Mouse (Mus musculus) spleen, adult 2 months (tissue): ENCODE data around the gene Poc1a. TPM values are rescaled to one million over a fixed set of nuclear protein-coding genes. Genes with fewer than 3 reads are reported as not detected.
A peak's percentile ranks its signal among the peaks of the same experiment; 100 is the strongest.

ENCODE experiments used
- DNase-seq, 2 experiments: peaks; one replicate each; pipeline versions ENCODE4 v3.0.0 to v3.0.0-alpha.2; 2012 to 2021; ENCODE audit warnings: low spot score in 2 of 2, low read depth in 1 of 2
- H3K27ac ChIP-seq: fragments of 200-500 bp; 2 replicates; pipeline ENCODE4 v1.5.1; 2012; ENCODE audit warnings: low read length, inconsistent platforms; ENCODE audit not compliant: insufficient read depth
- H3K27me3 ChIP-seq: fragments of 200-500 bp; 2 replicates; pipeline ENCODE4 v1.6.1; 2012; ENCODE audit warnings: mild to moderate bottlenecking, moderate library complexity, low read length, inconsistent platforms; ENCODE audit not compliant: control insufficient read depth, insufficient read depth
- H3K36me3 ChIP-seq: fragments of 200-500 bp; 2 replicates; pipeline ENCODE4 v1.6.1; 2012; ENCODE audit warnings: mild to moderate bottlenecking, low read length, inconsistent platforms; ENCODE audit not compliant: control insufficient read depth, insufficient read depth
- H3K4me1 ChIP-seq: fragments of 200-500 bp; 2 replicates; pipeline ENCODE4 v1.6.1; 2011; ENCODE audit warnings: inconsistent platforms; ENCODE audit not compliant: control insufficient read depth, insufficient read depth, insufficient read length
- H3K4me3 ChIP-seq: fragments of 200-500 bp; 2 replicates; pipeline ENCODE4 v1.5.1; 2011; ENCODE audit warnings: mild to moderate bottlenecking, inconsistent platforms; ENCODE audit not compliant: insufficient read depth, insufficient read length; ENCODE audit errors: extremely low read depth
- CTCF ChIP-seq: fragments of 200-500 bp; IDR thresholded peaks from 2 replicates; pipeline ENCODE4 v1.5.1; 2011; ENCODE audit warnings: mild to moderate bottlenecking, inconsistent platforms; ENCODE audit not compliant: insufficient read depth, insufficient read length, insufficient replicate concordance; ENCODE audit errors: extremely low read depth
- POLR2A ChIP-seq: fragments of 200-500 bp; IDR thresholded peaks from 2 replicates; pipeline ENCODE4 v1.6.1; 2011; ENCODE audit warnings: low read depth, low read length, inconsistent platforms
- WGBS: fragments of 180-500 bp; shearing (Covaris S2); methylation state at CpG from one replicate; pipeline ENCODE4 v1.1.7; 2018; 5-methylcytosine and 5-hydroxymethylcytosine counted together
- polyA plus RNA-seq: library from polyadenylated mRNA; depleted of rRNA; stranded (reverse); fragments of >200 nt; gene quantifications from 2 replicates; pipeline ENCODE4 v1.2.3, GENCODE M21; 2012; rRNA removed

Gene Poc1a
- 6.8 and 8.4 TPM in 2 replicates for polyA plus RNA-seq

DNA sequence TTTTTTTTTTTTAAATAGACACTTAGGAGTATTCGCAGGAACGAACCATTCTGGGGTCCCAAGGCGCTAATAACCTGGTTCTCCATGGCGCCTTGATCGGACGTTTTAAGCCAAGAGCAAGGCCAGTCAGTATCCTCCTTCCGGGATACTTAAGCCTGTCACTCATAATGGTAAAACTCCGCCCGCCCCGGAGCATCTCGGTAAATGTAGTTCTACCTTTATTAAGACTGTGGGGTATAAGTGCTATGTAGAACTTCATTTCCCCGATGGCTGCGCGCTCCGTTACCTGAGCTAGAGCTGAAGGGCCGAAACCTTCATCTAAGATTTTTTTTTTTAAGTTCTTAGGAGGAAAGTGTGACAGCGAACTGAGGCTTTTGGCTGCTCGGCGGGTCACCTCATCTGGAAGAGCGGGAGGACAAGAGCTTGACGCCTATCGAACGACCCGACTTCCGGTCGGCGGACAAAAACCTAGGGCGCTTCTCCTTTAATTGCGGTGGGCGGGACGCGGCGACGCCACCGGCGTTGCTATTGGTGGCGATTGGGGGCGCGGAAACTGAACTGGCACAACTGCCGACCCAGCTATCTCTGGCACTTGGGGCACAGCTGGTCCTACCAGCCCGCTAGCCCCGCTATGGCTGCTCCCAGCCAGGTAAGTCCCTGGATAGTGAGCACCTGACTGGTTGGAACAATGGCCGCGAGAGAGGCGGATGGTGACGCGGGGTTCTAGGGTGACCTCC is at the start of gene Poc1a:
Gene Poc1a (plus strand): TSS at position 254 of the 737 bp plus-strand sequence.
- peaks cover 4% of the 10 kb centered on the region; the same call in 1 of the 2 replicates for H3K4me1 ChIP-seq
- no peaks in the 10 kb centered on the region for H3K36me3 ChIP-seq
- TF ChIP-seq CTCF, result no peak
- TF ChIP-seq POLR2A, result peak; percentile 34; the same call in 1 of the 2 replicates
- peak within 1 kb of the TSS; percentile 90 for H3K4me3 ChIP-seq
- WGBS, result under 1% methylated on average over 47 of the region's 47 CpGs
- H3K27me3 ChIP-seq, result no peaks in the 10 kb centered on the region
- peak within 1 kb of the TSS; percentile 82 for H3K27ac ChIP-seq
- DNase-seq, result peak; percentile 90 to 91

DNA sequence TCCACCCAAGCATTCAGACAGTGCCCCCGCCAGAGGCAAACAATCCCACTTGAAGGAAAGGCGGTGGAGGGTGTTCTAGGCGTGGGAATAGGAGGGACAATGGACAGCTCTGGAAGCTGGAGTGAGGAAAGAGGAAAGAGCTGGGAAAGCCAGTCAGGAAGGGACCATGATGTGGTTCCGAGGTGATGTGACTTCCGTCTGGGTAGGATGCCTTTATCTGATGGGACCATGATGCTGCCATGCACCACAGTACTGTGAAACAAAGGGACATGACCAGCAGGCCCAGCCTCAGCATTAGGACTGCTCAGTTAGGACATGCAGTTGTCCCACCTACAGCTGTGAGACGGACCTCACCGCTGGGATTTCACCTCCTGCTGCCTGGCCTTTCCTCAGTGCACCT is 49.6 kb upstream of the Poc1a start:
- Histone ChIP-seq H3K27ac (peak overlapping the region; percentile 36; the same call in 1 of the 2 replicates), H3K4me3 (no peak overlapping the region)

DNA sequence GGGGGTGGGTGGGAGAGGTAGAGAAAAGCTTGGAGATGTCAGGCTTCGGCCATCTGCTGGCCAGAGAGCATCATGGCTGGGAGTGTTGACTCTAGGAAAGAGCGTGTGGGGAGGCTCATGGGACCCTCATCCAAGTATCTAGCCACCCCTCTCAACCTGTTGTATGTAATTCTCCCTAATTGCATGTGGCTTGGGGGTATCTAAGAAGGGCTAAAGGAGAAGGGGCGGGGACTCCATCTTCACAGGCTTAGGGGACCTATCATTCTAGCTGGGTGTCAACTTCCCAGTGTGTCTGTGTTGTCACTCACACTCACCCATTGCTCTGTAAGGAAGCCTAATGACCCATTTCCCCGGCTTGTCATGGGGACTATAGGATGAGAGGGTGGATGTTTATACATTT is 49.0 kb upstream of the Poc1a start:
- DNase-seq, result no peak
- TF ChIP-seq POLR2A (no peak), CTCF (no peak)
- WGBS, result 90% methylated on average over 4 of the region's 4 CpGs
- Histone ChIP-seq H3K4me1 (peaks cover 7% of the 10 kb centered on the region; the same call in 1 of the 2 replicates), H3K36me3 (peaks cover 23% of the 10 kb centered on the region), H3K27me3 (no peaks in the 10 kb centered on the region), H3K4me3 (no peak overlapping the region), H3K27ac (no peak overlapping the region)

More for the DNA sequence above, 49.6 kb upstream of the Poc1a start:
- TF ChIP-seq CTCF (no peak), POLR2A (no peak)
- 85% methylated on average over 7 of the region's 7 CpGs for WGBS
- Histone ChIP-seq H3K27me3 (no peaks in the 10 kb centered on the region), H3K36me3 (peaks cover 17% of the 10 kb centered on the region), H3K4me1 (peaks cover 11% of the 10 kb centered on the region)
- no peak for DNase-seq

DNA sequence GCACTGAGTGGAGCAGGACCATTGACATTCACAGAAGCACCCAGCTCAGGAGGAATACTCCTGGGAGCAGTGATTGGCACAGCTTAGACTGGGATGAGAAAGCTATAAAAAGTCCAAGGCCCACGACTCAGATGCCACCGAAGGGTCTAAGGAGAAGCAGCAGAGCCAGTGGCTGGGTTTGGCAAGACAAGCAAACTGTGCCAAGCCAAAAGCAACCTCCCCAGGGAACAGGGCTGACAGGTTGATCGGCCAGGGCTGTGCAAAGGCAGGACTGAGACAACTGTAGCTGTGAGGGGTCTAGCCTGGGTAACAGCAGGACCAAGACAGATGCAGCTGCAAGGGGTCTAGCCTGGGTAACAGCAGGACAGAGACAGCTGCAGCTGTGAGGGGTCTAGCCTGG is 47.9 kb upstream of the Poc1a start:
- DNase-seq, result no peak
- no peak for TF ChIP-seq POLR2A
- no peak for TF ChIP-seq CTCF
- 73% methylated on average over 3 of the region's 3 CpGs for WGBS
- H3K27me3 ChIP-seq, result no peaks in the 10 kb centered on the region
- peaks cover 26% of the 10 kb centered on the region for H3K36me3 ChIP-seq
- no peak overlapping the region for H3K27ac ChIP-seq
- H3K4me3 ChIP-seq, result no peak overlapping the region
- peaks cover 7% of the 10 kb centered on the region; the same call in 1 of the 2 replicates for H3K4me1 ChIP-seq

DNA sequence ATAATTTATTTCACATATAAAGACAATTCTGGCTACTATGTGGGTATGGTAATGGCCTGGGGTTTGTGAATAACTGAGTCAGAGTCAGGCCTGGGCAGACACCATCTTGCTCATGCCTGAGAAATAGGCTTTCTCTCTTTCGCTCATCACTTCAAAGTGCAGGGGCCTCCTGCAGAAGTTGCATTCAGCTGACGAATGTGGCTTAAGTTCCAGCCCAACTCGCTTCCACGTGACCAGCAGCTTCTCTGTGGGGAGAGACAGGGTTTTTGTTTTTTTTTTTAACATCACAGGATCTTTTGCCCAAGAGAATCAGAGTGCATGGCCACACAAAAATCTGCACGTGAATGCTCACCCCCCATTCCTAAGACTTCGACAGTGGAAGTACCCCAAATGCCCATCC is 46.9 kb upstream of the Poc1a start:
- H3K36me3 ChIP-seq, result peaks cover 33% of the 10 kb centered on the region
- DNase-seq, result no peak

DNA sequence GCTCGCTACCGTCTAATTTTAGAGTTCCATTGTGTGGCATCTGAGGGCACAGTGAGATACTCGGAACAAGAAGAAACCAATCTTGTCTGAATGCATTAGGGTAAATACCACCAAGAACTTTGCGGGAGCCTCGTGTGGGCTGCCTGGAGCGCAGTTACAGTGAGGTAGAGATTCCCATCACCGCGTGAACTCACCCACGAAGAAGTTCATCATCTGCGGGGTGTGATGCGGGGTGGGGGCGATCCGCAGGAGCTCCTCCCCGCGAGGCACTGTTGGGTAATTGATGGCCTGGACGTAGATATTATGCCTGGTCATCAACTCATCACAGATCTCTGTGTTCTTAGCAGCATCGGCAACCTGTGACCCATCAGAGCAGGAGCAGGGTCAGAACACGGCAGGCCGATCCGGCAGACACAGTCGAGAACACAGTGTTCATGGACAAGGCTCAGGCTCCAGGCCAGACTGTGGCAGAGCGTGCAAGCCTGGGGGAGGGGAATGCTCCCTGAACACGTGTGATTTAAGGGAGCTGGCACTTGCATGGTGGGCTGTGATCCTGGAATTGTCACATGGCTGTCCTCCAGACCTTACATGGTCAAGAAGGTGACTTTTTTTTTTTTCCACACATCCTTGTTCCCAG is 45.5 kb upstream of the Poc1a start:
- WGBS, result 95% methylated on average over 23 of the region's 23 CpGs
- DNase-seq, result no peak
- TF ChIP-seq POLR2A (no peak), CTCF (no peak)
- no peak overlapping the region for H3K27ac ChIP-seq
- no peaks in the 10 kb centered on the region for H3K27me3 ChIP-seq
- H3K4me3 ChIP-seq, result no peak overlapping the region
- H3K4me1 ChIP-seq, result peaks cover 3% of the 10 kb centered on the region; the same call in 1 of the 2 replicates
- peaks cover 39% of the 10 kb centered on the region for H3K36me3 ChIP-seq

More for the DNA sequence above, 46.9 kb upstream of the Poc1a start:
- WGBS, result 76% methylated on average over 6 of the region's 6 CpGs
- no peak overlapping the region for H3K4me3 ChIP-seq
- peaks cover 7% of the 10 kb centered on the region; the same call in 1 of the 2 replicates for H3K4me1 ChIP-seq
- no peak overlapping the region for H3K27ac ChIP-seq
- H3K27me3 ChIP-seq, result no peaks in the 10 kb centered on the region
- no peak for TF ChIP-seq POLR2A
- TF ChIP-seq CTCF, result no peak
